Mouse (Mus musculus) E14TG2a.4 (cell line): ENCODE results near the gene Cdh13.

Source experiments
- CTCF ChIP-seq: conservative IDR thresholded peaks from 2 replicates; pipeline ENCODE4 v1.5.1; 2014; ENCODE audit warnings: low read length
- NANOG ChIP-seq: IDR thresholded peaks from 2 replicates; pipeline ENCODE4 v1.6.1; 2014; ENCODE audit warnings: borderline replicate concordance, low read length, mixed read lengths

DNA sequence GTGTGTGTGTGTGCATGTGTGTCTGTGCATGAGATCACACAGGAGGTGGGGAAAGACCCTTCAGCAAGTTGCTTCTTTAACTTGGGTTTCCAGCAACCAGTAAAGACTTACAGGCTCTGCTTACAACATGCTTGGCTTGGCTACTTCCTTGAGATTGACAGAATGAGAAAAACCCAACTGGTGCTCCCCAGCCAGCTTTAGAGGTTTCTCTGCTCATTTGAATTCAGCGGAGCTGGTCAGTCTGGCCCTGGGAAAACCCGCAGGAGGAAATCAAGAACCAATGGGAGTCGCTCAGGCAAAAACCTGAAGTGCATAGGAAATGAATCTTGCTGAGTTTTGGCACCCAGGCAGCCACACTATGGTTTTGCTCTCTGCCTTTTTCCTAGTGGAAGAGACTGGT, 96.1 kb downstream of the Cdh13 start:
- TF ChIP-seq CTCF (no peak), NANOG (no peak)
